Mouse (Mus musculus): ENCODE measurements around the gene Zfp219. TPM values are rescaled to one million over a fixed set of nuclear protein-coding genes. Genes with fewer than 3 reads are reported as not detected.

Zfp219 gene
- polyA plus RNA-seq, 1 experiment = 31.0 TPM

DNA sequence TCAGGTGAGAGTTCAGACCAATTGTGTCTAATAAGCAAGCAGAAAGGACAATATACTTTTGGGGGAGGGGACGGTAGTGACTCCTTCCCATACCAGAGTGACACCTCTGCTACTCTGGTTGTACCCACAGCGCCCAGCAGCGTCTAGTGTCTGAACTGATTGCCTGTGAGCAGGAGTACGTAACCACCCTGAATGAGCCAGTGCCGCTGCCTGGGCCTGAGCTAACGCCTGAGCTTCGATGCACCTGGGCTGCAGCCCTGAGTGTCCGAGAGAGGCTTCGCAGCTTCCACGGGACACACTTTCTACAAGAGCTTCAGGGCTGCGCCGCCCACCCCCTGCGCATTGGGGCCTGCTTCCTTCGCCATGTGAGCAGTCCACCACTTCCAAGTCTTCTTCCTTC is 23.1 kb downstream of the Zfp219 start:
- no peaks in the 10 kb centered on the region for H3K36me3 ChIP-seq (ENCODE audit: control insufficient read depth, insufficient read depth, low read length)
- DNase-seq (ENCODE audit: low read depth in 1 of 2, low spot score in 2 of 2) = no peak
- no peak overlapping the region for H3K4me3 ChIP-seq (ENCODE audit: extremely low read depth, insufficient read depth, insufficient read length)
- WGBS = 96% methylated on average over 14 of the region's 14 CpGs
- no peak overlapping the region for H3K27ac ChIP-seq (ENCODE audit: insufficient read depth, low read length)
- TF ChIP-seq POLR2A (IDR thresholded peaks at IDR 0.05; ENCODE audit: low read depth, low read length) (no peak), CTCF (IDR thresholded peaks at IDR 0.05; ENCODE audit: extremely low read depth, insufficient read depth, insufficient read length, insufficient replicate concordance) (no peak)
- no peaks in the 10 kb centered on the region for H3K27me3 ChIP-seq (ENCODE audit: control insufficient read depth, insufficient read depth, low read length)
- no peaks in the 10 kb centered on the region for H3K4me1 ChIP-seq (ENCODE audit: control insufficient read depth, insufficient read depth, insufficient read length)

DNA sequence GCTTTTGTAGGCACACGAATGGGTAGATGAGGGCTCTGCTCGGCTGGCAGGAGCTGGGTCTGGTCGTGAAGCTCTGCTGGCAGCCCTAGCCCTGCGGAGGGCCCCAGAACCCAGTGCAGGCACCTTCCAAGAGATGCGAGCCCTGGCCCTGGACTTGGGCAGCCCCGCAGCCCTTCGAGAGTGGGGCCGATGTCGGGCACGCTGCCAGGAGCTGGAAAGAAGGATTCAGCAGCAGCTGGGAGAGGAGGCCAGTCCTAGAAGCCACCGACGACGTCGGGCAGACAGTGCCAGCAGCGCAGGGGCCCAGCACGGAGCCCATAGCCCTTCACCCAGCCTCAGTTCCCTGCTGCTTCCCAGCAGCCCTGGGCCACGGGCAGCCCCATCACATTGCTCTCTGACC is 23.7 kb downstream of the Zfp219 start:
- WGBS = 91% methylated on average over 17 of the region's 17 CpGs
- H3K27me3 ChIP-seq (ENCODE audit: control insufficient read depth, insufficient read depth, low read length) = no peaks in the 10 kb centered on the region
- H3K4me1 ChIP-seq (ENCODE audit: control insufficient read depth, insufficient read depth, insufficient read length) = no peaks in the 10 kb centered on the region
- no peak for DNase-seq (ENCODE audit: low read depth in 1 of 2, low spot score in 2 of 2)
- TF ChIP-seq CTCF (IDR thresholded peaks at IDR 0.05; ENCODE audit: extremely low read depth, insufficient read depth, insufficient read length, insufficient replicate concordance) (no peak), POLR2A (IDR thresholded peaks at IDR 0.05; ENCODE audit: low read depth, low read length) (no peak)
- H3K27ac ChIP-seq (ENCODE audit: insufficient read depth, low read length) = no peak overlapping the region
- no peak overlapping the region for H3K4me3 ChIP-seq (ENCODE audit: extremely low read depth, insufficient read depth, insufficient read length)
- no peaks in the 10 kb centered on the region for H3K36me3 ChIP-seq (ENCODE audit: control insufficient read depth, insufficient read depth, low read length)

DNA sequence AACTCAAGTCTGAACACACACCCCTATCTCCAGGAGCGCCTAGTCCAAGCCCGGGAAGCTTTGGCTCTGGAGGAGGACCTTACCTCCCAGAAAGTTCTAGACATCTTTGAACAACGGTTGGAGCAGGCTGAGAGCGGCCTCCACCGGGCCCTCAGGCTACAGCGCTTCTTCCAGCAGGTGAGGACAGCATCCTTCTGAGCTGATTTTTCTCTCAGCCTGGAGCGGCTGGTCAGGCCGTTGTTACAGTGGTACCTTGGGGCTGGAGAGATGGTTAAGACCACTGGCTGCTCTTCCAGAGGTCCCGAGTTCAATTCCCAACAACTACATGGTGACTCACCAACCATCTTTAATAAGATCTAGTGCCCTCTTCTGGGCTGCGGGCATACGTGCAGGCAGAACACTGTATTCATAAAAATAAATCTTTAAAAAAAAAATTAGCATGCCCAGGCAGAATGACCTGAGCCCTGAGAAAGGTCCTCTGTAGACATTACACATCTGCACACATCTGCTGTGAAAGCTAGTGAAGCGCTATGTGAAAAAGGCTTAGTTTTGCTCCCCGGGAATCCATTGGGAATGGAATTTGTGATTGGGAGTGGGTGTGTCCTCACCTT is 24.2 kb downstream of the Zfp219 start:
- 88% methylated on average over 13 of the region's 13 CpGs for WGBS
- no peak for DNase-seq (ENCODE audit: low read depth in 1 of 2, low spot score in 2 of 2)
- H3K36me3 ChIP-seq (ENCODE audit: control insufficient read depth, insufficient read depth, low read length) = no peaks in the 10 kb centered on the region
- TF ChIP-seq CTCF (IDR thresholded peaks at IDR 0.05; ENCODE audit: extremely low read depth, insufficient read depth, insufficient read length, insufficient replicate concordance) = no peak
- no peak for TF ChIP-seq POLR2A (IDR thresholded peaks at IDR 0.05; ENCODE audit: low read depth, low read length)
- no peaks in the 10 kb centered on the region for H3K4me1 ChIP-seq (ENCODE audit: control insufficient read depth, insufficient read depth, insufficient read length)
- no peaks in the 10 kb centered on the region for H3K27me3 ChIP-seq (ENCODE audit: control insufficient read depth, insufficient read depth, low read length)
- no peak overlapping the region for H3K27ac ChIP-seq (ENCODE audit: insufficient read depth, low read length)
- no peak overlapping the region for H3K4me3 ChIP-seq (ENCODE audit: extremely low read depth, insufficient read depth, insufficient read length)

DNA sequence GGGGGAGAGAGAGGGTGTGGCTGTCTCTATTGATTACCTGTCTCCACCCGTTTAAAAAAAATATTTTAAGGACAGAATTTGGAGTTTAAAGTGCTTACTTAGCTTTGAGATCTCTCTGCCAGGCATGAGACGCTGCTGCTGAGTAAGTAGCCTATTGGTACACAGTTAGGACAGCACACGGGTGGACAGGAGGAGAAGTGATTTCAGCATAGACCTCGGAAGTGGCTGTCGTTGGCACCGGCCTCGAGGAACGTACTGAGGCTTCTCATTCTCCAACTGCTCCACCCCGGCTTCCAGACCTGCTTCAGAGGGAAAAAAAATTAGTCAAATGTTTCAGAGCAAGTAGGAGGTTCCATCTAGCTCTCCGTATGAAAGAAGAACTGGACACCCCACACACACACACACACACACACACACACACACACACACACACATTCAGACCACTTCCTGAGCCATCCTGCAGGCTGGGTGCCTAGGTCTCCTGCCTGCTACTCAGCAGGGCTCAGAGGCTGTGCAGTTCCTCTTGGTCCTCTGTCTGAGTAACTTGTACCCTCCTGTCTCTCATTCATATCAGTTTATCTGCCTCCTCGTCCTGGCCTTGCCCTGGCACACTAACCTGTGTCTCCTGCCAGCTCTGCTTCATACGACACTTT is 25.2 kb downstream of the Zfp219 start:
- TF ChIP-seq CTCF (IDR thresholded peaks at IDR 0.05; ENCODE audit: extremely low read depth, insufficient read depth, insufficient read length, insufficient replicate concordance) (no peak), POLR2A (IDR thresholded peaks at IDR 0.05; ENCODE audit: low read depth, low read length) (no peak)
- H3K27me3 ChIP-seq (ENCODE audit: control insufficient read depth, insufficient read depth, low read length) = no peaks in the 10 kb centered on the region
- no peak for DNase-seq (ENCODE audit: low read depth in 1 of 2, low spot score in 2 of 2)
- H3K36me3 ChIP-seq (ENCODE audit: control insufficient read depth, insufficient read depth, low read length) = no peaks in the 10 kb centered on the region
- no peaks in the 10 kb centered on the region for H3K4me1 ChIP-seq (ENCODE audit: control insufficient read depth, insufficient read depth, insufficient read length)
- H3K4me3 ChIP-seq (ENCODE audit: extremely low read depth, insufficient read depth, insufficient read length) = no peak overlapping the region
- no peak overlapping the region for H3K27ac ChIP-seq (ENCODE audit: insufficient read depth, low read length)
- 46% methylated on average over 12 of the region's 12 CpGs for WGBS

DNA sequence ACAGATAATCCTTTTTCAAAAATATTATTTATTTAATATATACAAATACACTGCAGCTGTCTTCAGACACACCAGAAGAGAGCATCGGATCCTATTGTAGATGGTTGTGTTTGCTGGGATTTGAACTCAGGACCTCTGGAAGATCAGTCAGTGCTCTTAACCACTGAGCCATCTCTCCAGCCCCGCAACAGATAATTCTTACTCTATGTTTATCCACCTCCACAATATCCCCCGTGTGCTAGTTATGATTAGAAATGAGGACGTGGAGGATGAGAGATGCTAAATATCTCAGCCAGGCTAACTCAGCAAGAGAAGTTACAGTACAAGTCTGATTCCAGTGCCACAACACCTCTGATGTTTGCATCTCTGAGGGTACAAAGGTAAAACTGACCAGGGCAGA is 26.1 kb downstream of the Zfp219 start:
- no peaks in the 10 kb centered on the region for H3K4me1 ChIP-seq (ENCODE audit: control insufficient read depth, insufficient read depth, insufficient read length)
- DNase-seq (ENCODE audit: low read depth in 1 of 2, low spot score in 2 of 2) = no peak
- H3K36me3 ChIP-seq (ENCODE audit: control insufficient read depth, insufficient read depth, low read length) = no peaks in the 10 kb centered on the region
- no peak overlapping the region for H3K27ac ChIP-seq (ENCODE audit: insufficient read depth, low read length)
- no peak for TF ChIP-seq CTCF (IDR thresholded peaks at IDR 0.05; ENCODE audit: extremely low read depth, insufficient read depth, insufficient read length, insufficient replicate concordance)
- no peak for TF ChIP-seq POLR2A (IDR thresholded peaks at IDR 0.05; ENCODE audit: low read depth, low read length)
- no peaks in the 10 kb centered on the region for H3K27me3 ChIP-seq (ENCODE audit: control insufficient read depth, insufficient read depth, low read length)
- 87% methylated on average over 4 of the region's 4 CpGs for WGBS
- H3K4me3 ChIP-seq (ENCODE audit: extremely low read depth, insufficient read depth, insufficient read length) = no peak overlapping the region

DNA sequence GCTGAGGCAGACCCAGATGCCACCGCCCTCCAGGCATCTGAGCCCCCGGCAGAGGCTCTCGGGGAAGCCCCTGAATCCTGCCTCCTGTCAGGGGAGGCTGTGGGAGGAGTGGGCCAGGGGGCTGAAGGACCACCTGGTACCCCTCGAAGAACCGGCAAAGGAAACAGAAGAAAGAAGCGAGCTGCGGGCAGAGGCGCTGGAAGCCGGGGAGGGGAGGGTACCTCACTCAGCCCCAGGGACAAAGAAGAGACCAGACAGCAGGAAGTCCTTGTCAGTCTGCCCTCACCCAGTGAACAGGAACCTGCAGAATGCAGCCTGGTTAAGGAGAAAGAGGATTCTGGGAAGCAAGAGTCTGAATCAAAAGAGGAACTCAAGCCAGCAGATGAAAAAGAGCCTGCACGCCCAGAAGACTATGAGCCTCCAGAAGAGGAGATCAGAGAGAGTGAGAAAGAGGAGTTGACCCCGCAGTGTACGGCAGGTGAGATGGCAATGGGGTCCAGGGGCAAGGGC is 31.0 kb downstream of the Zfp219 start:
- 32% methylated on average over 12 of the region's 12 CpGs for WGBS
- no peak overlapping the region for H3K4me3 ChIP-seq (ENCODE audit: extremely low read depth, insufficient read depth, insufficient read length)
- no peaks in the 10 kb centered on the region for H3K36me3 ChIP-seq (ENCODE audit: control insufficient read depth, insufficient read depth, low read length)
- H3K27me3 ChIP-seq (ENCODE audit: control insufficient read depth, insufficient read depth, low read length) = peaks cover 3% of the 10 kb centered on the region; the same call in 1 of the 2 replicates
- TF ChIP-seq POLR2A (IDR thresholded peaks at IDR 0.05; ENCODE audit: low read depth, low read length) = no peak
- TF ChIP-seq CTCF (IDR thresholded peaks at IDR 0.05; ENCODE audit: extremely low read depth, insufficient read depth, insufficient read length, insufficient replicate concordance) = no peak
- peaks cover 8% of the 10 kb centered on the region for H3K4me1 ChIP-seq (ENCODE audit: control insufficient read depth, insufficient read depth, insufficient read length)
- no peak for DNase-seq (ENCODE audit: low read depth in 1 of 2, low spot score in 2 of 2)
- H3K27ac ChIP-seq (ENCODE audit: insufficient read depth, low read length) = no peak overlapping the region

DNA sequence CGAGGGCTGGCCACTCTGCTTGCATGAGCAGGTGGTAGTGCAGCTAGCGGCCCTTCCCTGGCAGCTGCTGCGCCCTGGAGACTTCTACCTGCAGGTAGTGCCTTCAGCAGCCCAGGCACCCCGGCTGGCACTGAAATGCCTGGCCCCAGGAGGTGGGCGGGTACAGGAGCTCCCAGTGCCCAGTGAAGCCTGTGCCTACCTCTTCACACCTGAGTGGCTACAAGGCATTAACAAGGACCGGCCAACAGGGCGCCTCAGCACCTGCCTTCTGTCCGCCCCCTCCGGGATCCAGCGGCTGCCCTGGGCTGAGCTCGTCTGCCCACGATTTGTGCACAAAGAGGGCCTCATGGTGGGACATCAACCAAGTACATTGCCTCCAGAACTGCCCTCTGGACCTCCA is 31.8 kb downstream of the Zfp219 start:
- H3K4me3 ChIP-seq (ENCODE audit: extremely low read depth, insufficient read depth, insufficient read length) = no peak overlapping the region
- WGBS = 88% methylated on average over 12 of the region's 12 CpGs
- TF ChIP-seq POLR2A (IDR thresholded peaks at IDR 0.05; ENCODE audit: low read depth, low read length) = no peak
- no peak for TF ChIP-seq CTCF (IDR thresholded peaks at IDR 0.05; ENCODE audit: extremely low read depth, insufficient read depth, insufficient read length, insufficient replicate concordance)
- H3K27ac ChIP-seq (ENCODE audit: insufficient read depth, low read length) = no peak overlapping the region
- peaks cover 12% of the 10 kb centered on the region for H3K4me1 ChIP-seq (ENCODE audit: control insufficient read depth, insufficient read depth, insufficient read length)
- peaks cover 8% of the 10 kb centered on the region; the same call in 1 of the 2 replicates for H3K27me3 ChIP-seq (ENCODE audit: control insufficient read depth, insufficient read depth, low read length)
- no peaks in the 10 kb centered on the region for H3K36me3 ChIP-seq (ENCODE audit: control insufficient read depth, insufficient read depth, low read length)
- no peak for DNase-seq (ENCODE audit: low read depth in 1 of 2, low spot score in 2 of 2)
